Mouse (Mus musculus) liver, postnatal 0 days (tissue): ENCODE data around the gene Nrros.

ENCODE experiments used
- CTCF ChIP-seq: sonication (generic); IDR thresholded peaks from 2 replicates; pipeline ENCODE4 v1.5.1; 2016; ENCODE audit warnings: antibody characterized with exemption, low read depth
- EP300 ChIP-seq: IDR thresholded peaks from 2 replicates; pipeline ENCODE4 v1.6.1; 2016; ENCODE audit warnings: antibody characterized with exemption, low read depth, mild to moderate bottlenecking

- TF ChIP-seq CTCF = no peak
- no peak for TF ChIP-seq EP300
Observed at GRCm38 (mm10) chr16:32153976-32154375, 11.4 kb downstream of the Nrros start.
